Mouse (Mus musculus) embryo, embryonic 10.5 days (tissue): Measurements from ENCODE around the gene Rraga.

Source experiments
- DNase-seq: peaks from one replicate; pipeline ENCODE4 v3.0.0-alpha.2; 2015; ENCODE audit warnings: low spot score

Gene Rraga

GRCm38 (mm10) chr4:86575283-86575983 lies at the start of gene Rraga:
Gene Rraga (plus strand): TSS chr4:86575668.
- DNase-seq, result peak; percentile 97

- peak; percentile 68 for DNase-seq
These were observed 48.0 kb upstream of the Rraga start for GRCm38 (mm10) chr4:86527162-86528136.

- no peak for DNase-seq
These were observed 46.3 kb upstream of the Rraga start for GRCm38 (mm10) chr4:86529161-86529560.

GRCm38 (mm10) chr4:86533406-86534090 lies 41.9 kb upstream of the Rraga start:
- DNase-seq, result no peak

GRCm38 (mm10) chr4:86534091-86534481 lies 41.4 kb upstream of the Rraga start:
- DNase-seq, result no peak

GRCm38 (mm10) chr4:86537972-86538371 lies 37.5 kb upstream of the Rraga start:
- DNase-seq, result peak; percentile 67

- no peak for DNase-seq
These were observed 36.5 kb upstream of the Rraga start for GRCm38 (mm10) chr4:86538936-86539335.

GRCm38 (mm10) chr4:86541573-86541972 lies 33.9 kb upstream of the Rraga start:
- no peak for DNase-seq

GRCm38 (mm10) chr4:86543999-86544398 lies 31.5 kb upstream of the Rraga start:
- DNase-seq, result no peak

GRCm38 (mm10) chr4:86545615-86546014 lies 29.9 kb upstream of the Rraga start:
- DNase-seq, result peak; percentile 67

- no peak for DNase-seq
These were observed 27.1 kb upstream of the Rraga start for GRCm38 (mm10) chr4:86548332-86548731.

GRCm38 (mm10) chr4:86555035-86555707 lies 20.3 kb upstream of the Rraga start:
- DNase-seq, result peak; percentile 83

GRCm38 (mm10) chr4:86557371-86557770 lies 18.1 kb upstream of the Rraga start:
- no peak for DNase-seq

GRCm38 (mm10) chr4:86558228-86558627 lies 17.2 kb upstream of the Rraga start, which contains the start of gene Saxo1:
Gene Saxo1 (minus strand): TSS chr4:86558328.
- DNase-seq, result no peak

GRCm38 (mm10) chr4:86559006-86559405 lies 16.5 kb upstream of the Rraga start:
- DNase-seq, result no peak

- DNase-seq, result no peak
These were observed 14.4 kb upstream of the Rraga start for GRCm38 (mm10) chr4:86561061-86561460.

- DNase-seq, result no peak
These were observed 557 bp upstream of the Rraga start for GRCm38 (mm10) chr4:86574939-86575282.

GRCm38 (mm10) chr4:86576120-86576541 lies 663 bp downstream of the Rraga start:
- peak; percentile 62 for DNase-seq

GRCm38 (mm10) chr4:86576630-86577225 lies 1.3 kb downstream of the Rraga start:
- DNase-seq, result no peak

- no peak for DNase-seq
These were observed 4.6 kb downstream of the Rraga start for GRCm38 (mm10) chr4:86580056-86580455.

GRCm38 (mm10) chr4:86580591-86580990 lies 5.1 kb downstream of the Rraga start:
- no peak for DNase-seq
